Mouse (Mus musculus) E14TG2a.4 (cell line): ENCODE measurements around the gene Dennd6a.

Experiments
- H3K27me3 ChIP-seq: 2 replicates; pipeline ENCODE4 v1.6.1; 2014; ENCODE audit warnings: low read length, control low read depth; ENCODE audit not compliant: insufficient read depth
- H3K36me3 ChIP-seq: 2 replicates; pipeline ENCODE4 v1.6.1; 2014; ENCODE audit warnings: low read length, control low read depth; ENCODE audit not compliant: insufficient read depth
- H3K4me1 ChIP-seq: replicated peaks from 2 replicates; pipeline ENCODE4 v1.6.1; 2014; ENCODE audit warnings: low read depth, low read length, control low read depth
- H3K4me3 ChIP-seq: replicated peaks from 2 replicates; pipeline ENCODE4 v1.5.1; 2014; ENCODE audit warnings: mild to moderate bottlenecking, low read length
- H3K9me3 ChIP-seq: 2 replicates; pipeline ENCODE4 v1.6.1; 2014; ENCODE audit warnings: low read length, control low read depth
- CTCF ChIP-seq: conservative IDR thresholded peaks from 2 replicates; pipeline ENCODE4 v1.5.1; 2014; ENCODE audit warnings: low read length
- NANOG ChIP-seq: IDR thresholded peaks from 2 replicates; pipeline ENCODE4 v1.6.1; 2014; ENCODE audit warnings: borderline replicate concordance, low read length, mixed read lengths
- POU5F1 ChIP-seq: IDR thresholded peaks from 2 replicates; pipeline ENCODE4 v1.6.1; 2014; ENCODE audit warnings: low read length, borderline replicate concordance

The Dennd6a gene

GRCm38 (mm10) chr14:26557581-26557980 lies 16.1 kb upstream of the Dennd6a start:
- Histone ChIP-seq H3K4me1 (peaks cover 20% of the 10 kb centered on the region), H3K36me3 (no peaks in the 10 kb centered on the region), H3K4me3 (no peak overlapping the region), H3K9me3 (0 out of 2 replicates have a peak, but pooled peaks cover 4% of the 10 kb centered on the region), H3K27me3 (no peaks in the 10 kb centered on the region)
- TF ChIP-seq POU5F1 (no peak), NANOG (0 out of 2 replicates have a peak, but pooled peaks have one; percentile 13)

GRCm38 (mm10) chr14:26558536-26558935 lies 15.1 kb upstream of the Dennd6a start:
- no peak overlapping the region for H3K4me3 ChIP-seq
- H3K27me3 ChIP-seq, result no peaks in the 10 kb centered on the region
- no peak for TF ChIP-seq NANOG
- no peak for TF ChIP-seq POU5F1
- H3K36me3 ChIP-seq, result no peaks in the 10 kb centered on the region
- H3K4me1 ChIP-seq, result peaks cover 26% of the 10 kb centered on the region
- H3K9me3 ChIP-seq, result 0 out of 2 replicates have a peak, but pooled peaks cover 4% of the 10 kb centered on the region

- H3K4me1 ChIP-seq, result peaks cover 21% of the 10 kb centered on the region
- no peak overlapping the region for H3K4me3 ChIP-seq
- no peak for TF ChIP-seq CTCF
- no peak for TF ChIP-seq NANOG
- TF ChIP-seq POU5F1, result no peak
Measured at GRCm38 (mm10) chr14:26562247-26562646, 11.4 kb upstream of the Dennd6a start.

GRCm38 (mm10) chr14:26569880-26570279 lies 3.8 kb upstream of the Dennd6a start:
- Histone ChIP-seq H3K27me3 (peaks cover 11% of the 10 kb centered on the region), H3K9me3 (no peaks in the 10 kb centered on the region), H3K4me3 (no peak overlapping the region), H3K4me1 (peaks cover 8% of the 10 kb centered on the region), H3K36me3 (no peaks in the 10 kb centered on the region)
- TF ChIP-seq POU5F1 (no peak), CTCF (no peak), NANOG (no peak)

More at GRCm38 (mm10) chr14:26562247-26562646, 11.4 kb upstream of the Dennd6a start:
- no peaks in the 10 kb centered on the region for H3K36me3 ChIP-seq
- H3K27me3 ChIP-seq, result peaks cover 11% of the 10 kb centered on the region
- H3K9me3 ChIP-seq, result 0 out of 2 replicates have a peak, but pooled peaks cover 4% of the 10 kb centered on the region

- Histone ChIP-seq H3K4me3 (no peak overlapping the region), H3K36me3 (no peaks in the 10 kb centered on the region), H3K9me3 (no peaks in the 10 kb centered on the region), H3K4me1 (peaks cover 8% of the 10 kb centered on the region), H3K27me3 (0 out of 2 replicates have a peak, but pooled peaks cover 6% of the 10 kb centered on the region)
- TF ChIP-seq POU5F1 (no peak), NANOG (no peak), CTCF (no peak)
Measured at GRCm38 (mm10) chr14:26571951-26572675, 1.5 kb upstream of the Dennd6a start.

GRCm38 (mm10) chr14:26576255-26576780 lies 2.7 kb downstream of the Dennd6a start:
- no peak for TF ChIP-seq CTCF
- no peak for TF ChIP-seq POU5F1
- TF ChIP-seq NANOG, result no peak
- H3K27me3 ChIP-seq, result 0 out of 2 replicates have a peak, but pooled peaks cover 6% of the 10 kb centered on the region
- H3K4me3 ChIP-seq, result no peak overlapping the region
- H3K36me3 ChIP-seq, result no peaks in the 10 kb centered on the region
- H3K9me3 ChIP-seq, result no peaks in the 10 kb centered on the region
- peaks cover 25% of the 10 kb centered on the region for H3K4me1 ChIP-seq

- peaks cover 25% of the 10 kb centered on the region for H3K4me1 ChIP-seq
- H3K27me3 ChIP-seq, result 0 out of 2 replicates have a peak, but pooled peaks cover 6% of the 10 kb centered on the region
- H3K9me3 ChIP-seq, result no peaks in the 10 kb centered on the region
- peaks cover 9% of the 10 kb centered on the region for H3K36me3 ChIP-seq
- peak overlapping the region; percentile 87 for H3K4me3 ChIP-seq
- no peak for TF ChIP-seq POU5F1
- no peak for TF ChIP-seq CTCF
- TF ChIP-seq NANOG, result no peak
Measured at GRCm38 (mm10) chr14:26578791-26579191, 5.1 kb downstream of the Dennd6a start.

- H3K9me3 ChIP-seq, result no peaks in the 10 kb centered on the region
- H3K4me1 ChIP-seq, result peaks cover 27% of the 10 kb centered on the region
- no peak for TF ChIP-seq NANOG
- TF ChIP-seq POU5F1, result no peak
- TF ChIP-seq CTCF, result no peak
- H3K4me3 ChIP-seq, result peak overlapping the region; percentile 87
- 0 out of 2 replicates have a peak, but pooled peaks cover 6% of the 10 kb centered on the region for H3K27me3 ChIP-seq
- H3K36me3 ChIP-seq, result peaks cover 9% of the 10 kb centered on the region
Measured at GRCm38 (mm10) chr14:26579346-26580343, 6.0 kb downstream of the Dennd6a start.
